Mouse (Mus musculus) forebrain, embryonic 10.5 days (tissue): ENCODE results near the gene Evi5. TPM values are rescaled to one million over a fixed set of nuclear protein-coding genes. Genes with fewer than 3 reads are reported as not detected.

ENCODE experiments used
- DNase-seq: peaks from one replicate; pipeline ENCODE4 v3.0.0-alpha.2; 2017; ENCODE audit warnings: low spot score; ENCODE audit errors: extremely low spot score
- H3K27ac ChIP-seq: fragments of 300-500 bp; sonication (generic); 2 replicates; pipeline ENCODE4 v1.5.1; 2016; ENCODE audit warnings: mild to moderate bottlenecking
- H3K27me3 ChIP-seq: fragments of 300-500 bp; sonication (generic); 2 replicates; pipeline ENCODE4 v1.6.1; 2016; ENCODE audit warnings: mild to moderate bottlenecking; ENCODE audit not compliant: poor library complexity, severe bottlenecking
- H3K36me3 ChIP-seq: fragments of 300-500 bp; sonication (generic); replicated peaks from 2 replicates; pipeline ENCODE4 v1.6.1; 2016; ENCODE audit warnings: mild to moderate bottlenecking, moderate library complexity
- H3K4me1 ChIP-seq: fragments of 300-500 bp; sonication (generic); 2 replicates; pipeline ENCODE4 v1.6.1; 2016
- H3K4me3 ChIP-seq: fragments of 300-500 bp; sonication (generic); 2 replicates; pipeline ENCODE4 v1.5.1; 2016; ENCODE audit warnings: mild to moderate bottlenecking, moderate library complexity
- H3K9me3 ChIP-seq: fragments of 300-500 bp; sonication (generic); 2 replicates; pipeline ENCODE4 v1.6.1; 2016; ENCODE audit warnings: mild to moderate bottlenecking, moderate library complexity
- WGBS: fragments of 180-500 bp; shearing (Covaris S2); methylation state at CpG from one replicate; pipeline ENCODE4 v1.1.7; 2016; 5-methylcytosine and 5-hydroxymethylcytosine counted together
- polyA plus RNA-seq: library from polyadenylated mRNA; unstranded; fragments of >200 nt; fragmentation: Nextera tagmentation; extraction: Ambion mirVana; gene quantifications from 2 replicates; pipeline ENCODE4 v1.2.1, GENCODE M21; 2016

Evi5 gene
- polyA plus RNA-seq, 1 experiment from 2014 or later: 48.0 TPM

DNA sequence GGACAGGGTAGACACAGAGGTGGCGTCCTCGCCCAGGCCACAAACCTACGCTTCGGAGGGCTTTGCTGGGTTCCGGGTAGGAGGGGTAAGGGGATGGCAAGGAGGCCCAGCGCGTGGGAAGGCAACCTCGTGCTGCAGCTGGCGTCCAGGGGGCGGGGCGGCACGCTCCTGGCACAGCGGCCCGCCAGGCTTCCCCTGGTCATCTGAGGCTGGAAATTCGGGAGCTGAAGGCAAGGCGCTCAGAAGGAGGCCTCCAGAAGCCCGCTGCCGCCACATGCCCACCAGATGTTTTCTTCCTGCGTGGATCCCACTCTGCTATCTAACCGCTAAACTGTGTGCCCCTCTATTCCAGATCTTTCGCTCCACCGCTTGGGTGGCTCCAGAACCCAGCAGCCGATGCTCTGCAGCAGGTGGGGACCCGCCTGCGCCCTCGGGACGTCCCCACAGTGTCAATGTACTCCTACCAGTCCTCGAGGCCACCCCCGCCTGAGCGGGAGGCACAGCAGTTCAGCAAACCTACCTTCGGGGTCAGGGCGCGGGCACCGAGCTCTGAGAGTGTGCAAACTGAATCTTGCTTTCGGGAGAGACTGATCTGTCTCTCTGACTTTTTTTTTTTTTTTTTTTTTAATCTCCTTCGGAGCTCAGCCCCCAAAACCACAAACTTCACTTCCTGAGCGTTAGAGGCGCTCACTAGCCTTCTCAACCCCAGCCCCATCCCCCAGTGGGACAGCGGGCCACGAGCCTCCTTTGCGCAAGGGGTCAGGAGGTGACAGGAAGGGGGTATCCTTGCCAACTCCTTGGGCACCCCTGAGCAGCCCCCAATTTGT is 149.3 kb downstream of the Evi5 start, which contains the start of gene Gfi1:
Gene Gfi1, minus strand, starts transcription at position 602 of the 827 bp plus-strand sequence.
- peaks cover 55% of the 10 kb centered on the region for H3K4me1 ChIP-seq
- H3K27ac ChIP-seq: no peak within 1 kb of the TSS
- peaks cover 100% of the 10 kb centered on the region for H3K27me3 ChIP-seq
- peak within 1 kb of the TSS; percentile 41 for H3K4me3 ChIP-seq
- H3K36me3 ChIP-seq: no peaks in the 10 kb centered on the region
- peak; percentile 43 for DNase-seq
- no peaks in the 10 kb centered on the region for H3K9me3 ChIP-seq
- WGBS: under 1% methylated on average over 41 of the region's 41 CpGs

DNA sequence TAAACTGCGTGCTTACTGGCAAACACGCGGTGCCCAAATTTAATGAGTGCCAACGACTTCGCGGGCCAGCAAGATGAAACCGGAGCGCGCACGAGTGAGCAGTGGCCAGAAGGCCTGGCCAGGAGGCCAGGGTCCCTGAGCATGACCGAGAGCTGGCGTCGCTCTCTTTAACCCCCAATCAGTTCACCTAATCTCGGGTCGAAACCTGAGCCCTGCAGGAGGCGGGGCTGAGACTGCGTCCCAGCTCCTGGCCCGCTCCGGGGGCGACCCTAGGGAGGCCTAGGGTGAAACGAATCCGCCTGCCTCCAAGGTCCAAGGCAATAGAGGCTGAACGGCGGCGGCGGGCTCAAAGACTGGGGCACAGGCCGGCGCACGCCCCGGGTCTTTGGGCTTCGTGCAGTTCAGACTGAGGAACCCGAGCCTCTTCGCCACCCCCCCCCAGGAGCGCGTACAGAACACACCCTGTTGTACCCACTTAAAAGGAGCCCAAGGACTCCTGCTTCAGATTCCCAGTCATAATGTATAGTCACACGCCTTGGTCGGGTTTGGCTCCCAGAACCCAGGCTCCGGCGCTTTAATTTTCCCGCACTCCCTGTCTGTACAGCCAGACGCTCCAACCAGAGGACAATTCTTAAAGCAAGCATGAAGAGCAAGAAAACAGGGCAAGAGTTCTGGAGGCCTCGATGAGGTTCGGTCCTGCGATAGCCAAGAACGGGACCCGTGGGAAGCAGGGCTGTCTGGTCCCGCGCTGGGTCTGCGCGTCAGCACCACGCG is 150.1 kb downstream of the Evi5 start:
- WGBS: under 1% methylated on average over 52 of the region's 52 CpGs
- peaks cover 55% of the 10 kb centered on the region for H3K4me1 ChIP-seq

DNA sequence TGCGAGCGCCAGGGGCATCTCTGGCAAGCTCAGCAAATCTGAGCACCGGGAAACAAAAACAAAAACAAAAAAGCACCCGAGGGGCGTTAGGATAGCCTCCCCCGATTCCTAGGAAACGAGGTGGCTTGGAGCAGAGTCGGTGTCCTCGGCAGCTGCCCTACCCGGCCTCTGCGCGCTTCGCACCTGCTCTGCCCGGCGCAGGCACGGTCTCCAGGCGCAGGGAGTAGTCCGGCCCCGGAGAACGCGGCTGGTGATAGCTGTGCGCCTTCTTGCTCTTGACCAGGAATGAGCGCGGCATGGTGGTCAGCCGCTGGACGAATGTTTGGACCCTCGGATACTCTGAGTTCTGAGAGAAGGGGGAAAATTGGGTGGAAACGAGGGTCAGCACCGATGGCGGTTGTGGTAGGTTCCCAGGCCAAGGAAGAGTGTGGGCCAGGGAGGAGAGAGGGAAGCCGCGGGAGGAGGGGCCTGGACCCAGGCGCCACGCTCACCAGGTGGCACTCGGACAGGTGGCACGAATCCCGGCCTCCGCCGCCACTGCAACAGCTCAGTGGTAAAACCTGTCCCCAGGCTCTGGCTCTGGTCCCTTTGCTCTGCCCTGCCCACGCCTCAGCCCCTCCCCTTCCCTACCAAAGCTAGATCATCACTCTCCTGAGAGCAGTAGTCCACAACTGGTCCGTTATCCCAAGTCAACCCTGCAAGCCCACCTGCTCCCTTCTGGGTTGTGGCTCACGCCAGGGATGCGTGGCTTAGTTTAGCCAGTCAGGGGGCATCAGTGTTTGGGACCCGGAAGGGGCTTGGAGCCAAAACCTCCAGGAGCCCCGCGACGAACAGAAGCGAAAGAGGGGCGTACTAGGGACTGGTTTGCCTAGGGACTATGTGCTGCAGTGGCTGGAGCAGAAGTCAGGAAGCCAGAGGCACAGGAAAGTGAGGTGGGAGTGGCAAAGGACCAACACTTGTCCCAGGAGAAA is 151.1 kb downstream of the Evi5 start:
- Histone ChIP-seq H3K4me1 (peaks cover 55% of the 10 kb centered on the region), H3K9me3 (no peaks in the 10 kb centered on the region), H3K27me3 (peaks cover 100% of the 10 kb centered on the region), H3K36me3 (no peaks in the 10 kb centered on the region), H3K27ac (no peak overlapping the region), H3K4me3 (peak overlapping the region; percentile 41)
- peak; percentile 37 for DNase-seq
- under 1% methylated on average over 49 of the region's 49 CpGs for WGBS

More for the DNA sequence above, 150.1 kb downstream of the Evi5 start:
- no peaks in the 10 kb centered on the region for H3K36me3 ChIP-seq
- peak; percentile 58 for DNase-seq
- H3K4me3 ChIP-seq: peak overlapping the region; percentile 41
- no peaks in the 10 kb centered on the region for H3K9me3 ChIP-seq
- no peak overlapping the region for H3K27ac ChIP-seq
- peaks cover 100% of the 10 kb centered on the region for H3K27me3 ChIP-seq

- peaks cover 100% of the 10 kb centered on the region for H3K27me3 ChIP-seq
- no peak overlapping the region for H3K27ac ChIP-seq
- no peaks in the 10 kb centered on the region for H3K36me3 ChIP-seq
- H3K4me3 ChIP-seq: peak overlapping the region; percentile 41
- WGBS: under 1% methylated on average over 34 of the region's 34 CpGs
- peak; percentile 57 for DNase-seq
- no peaks in the 10 kb centered on the region for H3K9me3 ChIP-seq
- H3K4me1 ChIP-seq: peaks cover 55% of the 10 kb centered on the region
These were observed 152.0 kb downstream of the Evi5 start for GRCm38 (mm10) chr5:107722661-107723532.

DNA sequence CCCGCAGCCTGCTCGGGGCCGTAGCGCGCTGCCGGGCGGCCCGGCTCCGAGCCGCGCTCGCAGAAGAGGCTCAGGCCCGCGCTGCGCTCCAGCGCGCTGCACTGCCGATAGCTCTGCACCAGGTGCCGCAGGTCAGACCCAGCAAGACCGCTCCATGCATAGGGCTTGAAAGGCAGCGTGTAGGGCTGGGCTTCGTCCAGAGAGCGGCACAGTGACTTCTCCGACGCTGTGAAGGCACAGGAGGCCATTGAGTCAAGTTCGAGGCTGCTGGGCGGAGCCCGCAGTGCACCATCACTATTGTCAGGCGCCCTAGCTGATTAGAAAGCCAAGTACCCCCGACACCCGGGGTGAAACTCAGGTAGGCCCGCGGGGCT is 153.3 kb downstream of the Evi5 start:
- H3K27me3 ChIP-seq: peaks cover 100% of the 10 kb centered on the region
- WGBS: under 1% methylated on average over 33 of the region's 33 CpGs
- H3K36me3 ChIP-seq: no peaks in the 10 kb centered on the region
- no peaks in the 10 kb centered on the region for H3K9me3 ChIP-seq
- H3K4me1 ChIP-seq: peaks cover 51% of the 10 kb centered on the region
- DNase-seq: peak; percentile 35
- peak overlapping the region; percentile 44 for H3K4me3 ChIP-seq
- no peak overlapping the region for H3K27ac ChIP-seq

GRCm38 (mm10) chr5:107720991-107721637 is 153.8 kb downstream of the Evi5 start:
- peak; percentile 42 for DNase-seq
- WGBS: under 1% methylated on average over 58 of the region's 58 CpGs
- no peak overlapping the region for H3K27ac ChIP-seq
- peaks cover 46% of the 10 kb centered on the region for H3K4me1 ChIP-seq
- H3K36me3 ChIP-seq: no peaks in the 10 kb centered on the region
- H3K9me3 ChIP-seq: no peaks in the 10 kb centered on the region
- H3K4me3 ChIP-seq: peak overlapping the region; percentile 44
- peaks cover 100% of the 10 kb centered on the region for H3K27me3 ChIP-seq

DNA sequence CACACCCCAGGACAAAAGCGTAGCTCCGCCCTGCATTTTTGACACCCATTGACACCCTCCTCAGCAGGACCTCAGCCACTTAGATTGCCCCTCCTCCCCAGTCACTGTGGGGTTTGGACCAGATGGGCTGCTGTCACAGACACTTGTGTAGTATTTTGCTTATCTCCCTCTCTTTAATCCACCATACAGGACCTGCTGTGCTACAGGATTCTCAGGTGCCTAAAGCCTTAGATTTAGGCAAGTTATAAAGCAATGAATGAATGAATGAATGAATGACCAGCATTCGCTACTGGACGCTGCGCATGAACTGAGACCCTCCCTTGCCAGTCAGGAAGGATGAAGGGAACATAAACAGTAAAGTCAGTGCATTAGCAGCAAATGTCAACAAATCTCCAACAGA is 154.4 kb downstream of the Evi5 start:
- H3K9me3 ChIP-seq: no peaks in the 10 kb centered on the region
- peaks cover 40% of the 10 kb centered on the region for H3K4me1 ChIP-seq
- H3K36me3 ChIP-seq: no peaks in the 10 kb centered on the region
- no peak overlapping the region for H3K4me3 ChIP-seq
- peaks cover 100% of the 10 kb centered on the region for H3K27me3 ChIP-seq
- 5% methylated on average over 5 of the region's 5 CpGs for WGBS
- no peak overlapping the region for H3K27ac ChIP-seq
- no peak for DNase-seq

- Histone ChIP-seq H3K4me3 (no peak overlapping the region), H3K4me1 (peaks cover 33% of the 10 kb centered on the region), H3K27ac (no peak overlapping the region), H3K36me3 (no peaks in the 10 kb centered on the region), H3K9me3 (no peaks in the 10 kb centered on the region), H3K27me3 (peaks cover 99% of the 10 kb centered on the region)
- 29% methylated on average over 1 of the region's 1 CpGs for WGBS
- DNase-seq: no peak
These were observed 155.1 kb downstream of the Evi5 start for GRCm38 (mm10) chr5:107719786-107720185.

DNA sequence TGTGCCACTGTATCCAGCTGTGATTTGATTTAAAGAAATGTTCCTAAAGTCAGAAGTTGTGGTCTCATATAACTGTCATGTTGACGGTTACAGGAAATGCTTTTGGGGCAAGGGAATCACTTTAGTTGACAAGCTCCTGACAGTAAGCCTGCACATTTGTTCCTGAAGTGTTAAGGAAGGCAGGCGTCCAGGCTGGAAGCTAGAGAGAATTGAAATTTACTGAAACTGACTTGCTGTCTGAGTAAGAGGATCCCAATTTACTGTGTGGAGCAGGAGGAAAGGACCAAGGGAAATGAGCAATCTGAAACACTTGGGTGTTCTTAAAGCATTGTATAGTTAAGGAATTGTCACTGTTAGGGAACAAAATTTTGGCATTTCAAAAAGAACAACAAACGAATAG is 155.7 kb downstream of the Evi5 start:
- no peaks in the 10 kb centered on the region for H3K9me3 ChIP-seq
- DNase-seq: no peak
- H3K27me3 ChIP-seq: peaks cover 99% of the 10 kb centered on the region
- 15% methylated on average over 3 of the region's 3 CpGs for WGBS
- no peaks in the 10 kb centered on the region for H3K36me3 ChIP-seq
- no peak overlapping the region for H3K27ac ChIP-seq
- H3K4me3 ChIP-seq: no peak overlapping the region
- H3K4me1 ChIP-seq: peaks cover 27% of the 10 kb centered on the region

GRCm38 (mm10) chr5:107717871-107718361 is 157.0 kb downstream of the Evi5 start:
- whole genome bisulfite sequencing: 11% methylated on average over 11 of the region's 11 CpGs
- no peaks in the 10 kb centered on the region for H3K36me3 ChIP-seq
- DNase-seq: no peak
- H3K4me1 ChIP-seq: peaks cover 14% of the 10 kb centered on the region
- H3K4me3 ChIP-seq: no peak overlapping the region
- H3K27ac ChIP-seq: no peak overlapping the region
- no peaks in the 10 kb centered on the region for H3K9me3 ChIP-seq
- H3K27me3 ChIP-seq: peaks cover 90% of the 10 kb centered on the region

DNA sequence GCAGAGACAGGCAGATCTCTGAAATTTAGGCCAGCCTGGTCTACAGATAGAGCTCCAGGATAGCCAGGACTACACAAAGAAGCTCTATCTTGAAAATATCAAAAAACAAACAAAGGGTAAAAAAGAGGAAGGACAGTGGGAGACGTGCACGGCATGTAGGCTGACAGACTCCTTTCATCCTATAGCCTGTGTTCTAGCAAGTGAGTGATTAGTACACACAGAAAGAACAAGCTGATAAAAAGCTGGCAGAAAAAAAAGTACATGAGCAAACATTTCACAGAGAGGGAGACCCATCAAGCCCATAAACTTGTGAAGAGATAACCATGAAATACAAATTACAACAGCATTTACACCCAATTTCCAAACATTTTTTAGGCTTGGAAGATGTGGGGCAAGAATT is 163.2 kb downstream of the Evi5 start:
- DNase-seq: no peak
- Histone ChIP-seq H3K9me3 (no peaks in the 10 kb centered on the region), H3K27ac (no peak overlapping the region), H3K27me3 (peaks cover 28% of the 10 kb centered on the region), H3K4me1 (no peaks in the 10 kb centered on the region), H3K36me3 (no peaks in the 10 kb centered on the region), H3K4me3 (no peak overlapping the region)
- WGBS: 79% methylated on average over 2 of the region's 2 CpGs
